Mouse (Mus musculus) forebrain, embryonic 13.5 days (tissue): Measurements from ENCODE around the gene Pde4dip. TPM values are rescaled to one million over a fixed set of nuclear protein-coding genes. Genes with fewer than 3 reads are reported as not detected.

Source experiments
- ATAC-seq: fragments of 200-750 bp; cut with Nextera tagmentation; 2 replicates; pipeline ENCODE4 v1.8.0; 2017
- H3K27ac ChIP-seq: fragments of 300-500 bp; sonication (generic); 2 replicates; pipeline ENCODE4 v1.5.1; 2015; ENCODE audit warnings: inconsistent platforms, mild to moderate bottlenecking, moderate library complexity
- H3K27me3 ChIP-seq: fragments of 300-500 bp; sonication (generic); 2 replicates; pipeline ENCODE4 v1.6.1; 2015; ENCODE audit warnings: mild to moderate bottlenecking, inconsistent platforms
- H3K36me3 ChIP-seq: fragments of 300-500 bp; sonication (generic); 2 replicates; pipeline ENCODE4 v1.6.1; 2015; ENCODE audit warnings: mild to moderate bottlenecking, inconsistent platforms; ENCODE audit not compliant: poor library complexity, severe bottlenecking
- H3K4me1 ChIP-seq: fragments of 300-500 bp; sonication (generic); 2 replicates; pipeline ENCODE4 v1.6.1; 2015; ENCODE audit warnings: inconsistent platforms
- H3K4me2 ChIP-seq: fragments of 300-500 bp; sonication (generic); 2 replicates; pipeline ENCODE4 v1.6.1; 2015; ENCODE audit warnings: inconsistent platforms, mild to moderate bottlenecking, moderate library complexity
- H3K4me3 ChIP-seq: fragments of 300-500 bp; sonication (generic); 2 replicates; pipeline ENCODE4 v1.5.1; 2015; ENCODE audit warnings: mild to moderate bottlenecking, inconsistent platforms
- H3K9ac ChIP-seq: fragments of 300-500 bp; sonication (generic); 2 replicates; pipeline ENCODE4 v1.6.1; 2015; ENCODE audit warnings: mild to moderate bottlenecking, inconsistent platforms
- H3K9me3 ChIP-seq: fragments of 300-500 bp; sonication (generic); replicated peaks from 2 replicates; pipeline ENCODE4 v1.6.1; 2016; ENCODE audit warnings: inconsistent platforms
- WGBS: fragments of 180-500 bp; shearing (Covaris S2); methylation state at CpG from one replicate; pipeline ENCODE4 v1.1.7; 2015; 5-methylcytosine and 5-hydroxymethylcytosine counted together
- polyA plus RNA-seq: library from polyadenylated mRNA; unstranded; fragments of >200 nt; fragmentation: Nextera tagmentation; extraction: Ambion mirVana; gene quantifications from 2 replicates; pipeline ENCODE4 v1.2.1, GENCODE M21; 2015

Pde4dip gene
- polyA plus RNA-seq, 1 experiment from 2014 or later, result 37.3 TPM

GRCm38 (mm10) chr3:97715922-97716321 lies 172.6 kb downstream of the Pde4dip start:
- no peak for ATAC-seq
- WGBS, result 76% methylated on average over 1 of the region's 1 CpGs
- Histone ChIP-seq H3K4me3 (no peak overlapping the region), H3K4me1 (no peaks in the 10 kb centered on the region), H3K9me3 (no peaks in the 10 kb centered on the region), H3K4me2 (no peak overlapping the region), H3K9ac (no peak overlapping the region), H3K27ac (no peak overlapping the region), H3K27me3 (no peaks in the 10 kb centered on the region), H3K36me3 (no peaks in the 10 kb centered on the region)

- H3K27me3 ChIP-seq, result no peaks in the 10 kb centered on the region
- 67% methylated on average over 5 of the region's 5 CpGs for WGBS
- no peak overlapping the region for H3K4me2 ChIP-seq
- H3K4me1 ChIP-seq, result no peaks in the 10 kb centered on the region
- no peak for ATAC-seq
- H3K9me3 ChIP-seq, result no peaks in the 10 kb centered on the region
- no peak overlapping the region for H3K4me3 ChIP-seq
- H3K27ac ChIP-seq, result no peak overlapping the region
- H3K9ac ChIP-seq, result no peak overlapping the region
- H3K36me3 ChIP-seq, result no peaks in the 10 kb centered on the region
Observed at GRCm38 (mm10) chr3:97710881-97711280, 177.6 kb downstream of the Pde4dip start.

- Histone ChIP-seq H3K4me1 (no peaks in the 10 kb centered on the region), H3K27ac (no peak overlapping the region), H3K4me2 (no peak overlapping the region), H3K9me3 (no peaks in the 10 kb centered on the region), H3K4me3 (no peak overlapping the region), H3K9ac (no peak overlapping the region), H3K27me3 (no peaks in the 10 kb centered on the region), H3K36me3 (no peaks in the 10 kb centered on the region)
- no peak for ATAC-seq
- 89% methylated on average over 11 of the region's 11 CpGs for WGBS
Observed at GRCm38 (mm10) chr3:97710134-97710533, 178.4 kb downstream of the Pde4dip start.

GRCm38 (mm10) chr3:97706561-97706960 lies 181.9 kb downstream of the Pde4dip start:
- ATAC-seq, result no peak
- Histone ChIP-seq H3K36me3 (no peaks in the 10 kb centered on the region; the same call in 1 of the 2 replicates), H3K4me1 (no peaks in the 10 kb centered on the region), H3K9me3 (no peaks in the 10 kb centered on the region), H3K9ac (no peak overlapping the region), H3K4me2 (no peak overlapping the region), H3K4me3 (no peak overlapping the region), H3K27ac (no peak overlapping the region), H3K27me3 (no peaks in the 10 kb centered on the region)
- 87% methylated on average over 4 of the region's 4 CpGs for WGBS

- Histone ChIP-seq H3K9me3 (no peaks in the 10 kb centered on the region), H3K4me1 (no peaks in the 10 kb centered on the region), H3K36me3 (no peaks in the 10 kb centered on the region; the same call in 1 of the 2 replicates), H3K4me2 (no peak overlapping the region), H3K27me3 (no peaks in the 10 kb centered on the region), H3K9ac (no peak overlapping the region), H3K4me3 (no peak overlapping the region), H3K27ac (no peak overlapping the region)
- WGBS, result 87% methylated on average over 3 of the region's 3 CpGs
- no peak for ATAC-seq
Observed at GRCm38 (mm10) chr3:97705508-97705907, 183.0 kb downstream of the Pde4dip start.

DNA sequence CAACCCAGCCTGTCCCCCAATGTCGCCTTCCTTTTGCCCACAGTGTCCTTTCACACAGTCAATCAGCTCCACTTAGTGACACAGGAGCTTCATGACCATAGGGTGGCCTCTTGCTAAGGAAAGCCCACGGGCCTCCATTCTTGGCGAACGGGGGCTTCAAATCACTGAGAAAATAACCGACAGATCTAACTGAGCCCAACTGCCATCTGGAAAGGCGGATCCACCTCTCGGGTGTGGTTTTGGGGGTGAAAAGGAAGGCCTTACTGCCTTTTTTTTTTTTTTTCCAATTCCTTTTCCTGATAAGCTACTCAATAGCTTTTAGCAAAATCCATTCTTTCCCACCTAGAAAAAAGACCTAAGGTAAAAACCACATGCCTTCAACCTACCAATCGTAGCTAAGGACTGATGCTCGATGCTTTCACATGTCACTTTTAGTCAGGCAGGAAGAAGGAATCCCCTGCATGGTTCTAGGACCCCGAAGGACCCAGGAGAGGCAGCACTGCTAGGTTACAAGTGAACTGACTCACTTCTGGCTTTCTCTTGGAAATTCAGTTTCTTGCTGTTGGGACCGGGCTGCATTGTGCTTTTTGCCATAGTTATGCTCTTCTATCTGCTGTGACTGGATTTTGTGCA lies 185.9 kb downstream of the Pde4dip start:
- H3K27ac ChIP-seq, result no peak overlapping the region
- no peaks in the 10 kb centered on the region for H3K9me3 ChIP-seq
- 92% methylated on average over 11 of the region's 11 CpGs for WGBS
- H3K4me2 ChIP-seq, result no peak overlapping the region
- ATAC-seq, result no peak
- H3K4me3 ChIP-seq, result no peak overlapping the region
- no peaks in the 10 kb centered on the region for H3K4me1 ChIP-seq
- no peaks in the 10 kb centered on the region; the same call in 1 of the 2 replicates for H3K36me3 ChIP-seq
- no peak overlapping the region for H3K9ac ChIP-seq
- H3K27me3 ChIP-seq, result no peaks in the 10 kb centered on the region

DNA sequence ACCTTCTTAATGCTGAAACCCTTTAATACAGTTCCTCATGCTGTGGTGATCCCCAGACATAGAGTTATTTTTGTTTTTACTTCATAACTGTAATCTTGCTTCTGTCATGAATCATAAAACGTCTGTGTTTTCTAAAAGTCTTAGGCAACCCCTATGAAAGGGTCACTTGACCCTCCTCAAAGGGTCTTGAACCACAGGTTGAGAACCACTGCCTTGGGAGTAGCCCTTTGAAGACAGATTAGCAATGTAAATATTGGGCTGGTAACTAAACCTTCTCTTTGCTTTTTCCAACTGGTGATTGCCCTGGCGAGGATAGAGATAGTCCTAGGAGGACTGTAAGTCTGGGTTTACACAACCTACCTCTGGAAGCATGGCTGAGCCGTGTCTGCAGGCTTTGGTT lies 187.3 kb downstream of the Pde4dip start:
- WGBS, result 84% methylated on average over 3 of the region's 3 CpGs
- no peak for ATAC-seq
- Histone ChIP-seq H3K27ac (no peak overlapping the region), H3K36me3 (no peaks in the 10 kb centered on the region; the same call in 1 of the 2 replicates), H3K27me3 (no peaks in the 10 kb centered on the region), H3K4me2 (no peak overlapping the region), H3K9me3 (no peaks in the 10 kb centered on the region), H3K4me3 (no peak overlapping the region), H3K4me1 (no peaks in the 10 kb centered on the region), H3K9ac (no peak overlapping the region)

DNA sequence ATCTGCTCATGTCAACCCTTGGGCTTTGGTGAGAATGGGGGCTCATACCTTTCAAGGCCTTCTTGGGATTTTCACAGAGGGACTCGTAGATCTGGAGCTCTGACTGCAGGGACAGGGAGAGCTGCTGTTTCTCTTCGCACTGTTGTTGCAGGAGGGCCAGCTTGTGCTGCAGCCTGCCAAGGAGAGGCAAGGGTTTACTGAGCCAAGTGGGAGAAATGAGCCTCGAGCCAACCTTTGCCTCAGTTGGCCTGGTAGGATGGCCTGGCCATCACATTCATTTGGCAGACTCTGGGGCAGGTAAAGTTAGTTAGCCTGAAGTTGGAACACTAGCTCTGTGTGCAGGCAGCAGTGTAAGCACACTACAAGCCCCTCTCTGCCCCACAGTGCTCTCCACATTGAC lies 189.4 kb downstream of the Pde4dip start:
- H3K9ac ChIP-seq, result no peak overlapping the region
- no peaks in the 10 kb centered on the region for H3K4me1 ChIP-seq
- no peak for ATAC-seq
- H3K36me3 ChIP-seq, result no peaks in the 10 kb centered on the region; the same call in 1 of the 2 replicates
- H3K27me3 ChIP-seq, result no peaks in the 10 kb centered on the region
- no peaks in the 10 kb centered on the region for H3K9me3 ChIP-seq
- H3K27ac ChIP-seq, result no peak overlapping the region
- 73% methylated on average over 3 of the region's 3 CpGs for WGBS
- H3K4me2 ChIP-seq, result no peak overlapping the region
- no peak overlapping the region for H3K4me3 ChIP-seq

- no peak for ATAC-seq
- Histone ChIP-seq H3K4me2 (no peak overlapping the region), H3K27ac (no peak overlapping the region), H3K4me3 (no peak overlapping the region), H3K9me3 (no peaks in the 10 kb centered on the region), H3K4me1 (no peaks in the 10 kb centered on the region), H3K27me3 (no peaks in the 10 kb centered on the region), H3K36me3 (no peaks in the 10 kb centered on the region; the same call in 1 of the 2 replicates), H3K9ac (no peak overlapping the region)
- WGBS, result 84% methylated on average over 9 of the region's 9 CpGs
Observed at GRCm38 (mm10) chr3:97697291-97697690, 191.2 kb downstream of the Pde4dip start.

- Histone ChIP-seq H3K36me3 (no peaks in the 10 kb centered on the region; the same call in 1 of the 2 replicates), H3K4me2 (no peak overlapping the region), H3K9me3 (no peaks in the 10 kb centered on the region), H3K27ac (no peak overlapping the region), H3K9ac (no peak overlapping the region), H3K27me3 (no peaks in the 10 kb centered on the region), H3K4me3 (no peak overlapping the region), H3K4me1 (no peaks in the 10 kb centered on the region)
- WGBS, result 92% methylated on average over 9 of the region's 9 CpGs
- ATAC-seq, result no peak
Observed at GRCm38 (mm10) chr3:97696866-97697265, 191.6 kb downstream of the Pde4dip start.

DNA sequence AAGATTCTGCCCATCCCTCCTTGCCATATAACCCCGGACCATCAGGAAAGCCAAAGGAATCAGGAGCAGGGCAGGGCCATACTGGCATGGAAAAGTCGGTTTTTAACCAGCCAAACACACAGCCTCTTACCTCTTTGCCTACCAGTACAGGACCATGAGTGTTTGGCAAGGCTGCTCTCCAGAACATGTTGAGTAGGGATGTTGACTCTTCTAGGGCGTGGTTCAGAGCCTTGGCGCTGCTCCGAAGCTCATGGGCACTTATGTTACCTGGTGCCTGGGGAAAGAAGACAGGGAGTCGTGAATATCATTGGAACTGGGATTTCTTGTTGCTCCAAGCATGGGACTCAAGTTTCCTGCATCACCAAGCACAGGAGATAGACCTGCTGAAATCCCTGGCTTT lies 194.7 kb downstream of the Pde4dip start:
- Histone ChIP-seq H3K9me3 (no peaks in the 10 kb centered on the region), H3K4me1 (0 out of 2 replicates have a peak, but pooled peaks cover 8% of the 10 kb centered on the region), H3K27me3 (no peaks in the 10 kb centered on the region), H3K36me3 (no peaks in the 10 kb centered on the region), H3K27ac (no peak overlapping the region), H3K4me2 (no peak overlapping the region), H3K4me3 (no peak overlapping the region), H3K9ac (no peak overlapping the region)
- ATAC-seq, result no peak
- whole genome bisulfite sequencing, result 87% methylated on average over 6 of the region's 6 CpGs

DNA sequence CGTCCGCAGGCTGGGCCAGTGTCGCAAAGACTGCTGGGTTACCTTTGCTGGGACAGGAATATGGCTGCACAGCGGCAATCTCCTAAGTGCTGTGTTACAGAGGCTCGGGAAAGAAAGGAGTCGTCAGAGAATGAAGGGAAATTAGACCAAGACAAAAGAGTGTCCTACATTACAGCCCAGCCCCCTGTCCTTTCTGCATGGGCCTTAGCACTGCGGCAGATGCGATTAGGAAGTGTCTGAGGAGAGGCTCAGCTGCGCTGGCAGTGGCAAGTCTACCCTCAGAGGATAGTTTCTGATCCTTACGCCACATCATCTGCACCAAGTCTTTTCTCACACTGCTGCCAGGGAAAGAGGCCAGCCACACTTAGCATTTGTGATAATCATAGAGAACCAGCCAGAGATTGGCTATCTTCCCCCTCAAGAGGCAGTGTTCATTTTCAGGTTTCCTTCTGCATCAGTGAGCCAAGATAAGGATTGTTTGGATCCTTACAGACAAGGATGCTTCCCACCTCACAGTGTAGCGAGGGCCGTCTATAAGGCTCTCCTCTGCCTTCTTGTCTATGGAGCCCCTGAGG lies 197.0 kb downstream of the Pde4dip start:
- Histone ChIP-seq H3K4me2 (no peak overlapping the region), H3K27me3 (0 out of 2 replicates have a peak, but pooled peaks cover 6% of the 10 kb centered on the region), H3K4me3 (no peak overlapping the region), H3K27ac (no peak overlapping the region), H3K9me3 (no peaks in the 10 kb centered on the region), H3K4me1 (0 out of 2 replicates have a peak, but pooled peaks cover 8% of the 10 kb centered on the region), H3K36me3 (no peaks in the 10 kb centered on the region), H3K9ac (no peak overlapping the region)
- 52% methylated on average over 12 of the region's 12 CpGs for WGBS
- ATAC-seq, result no peak
